ENCODE assay signal across 7 mouse cellular contexts in the genomic region with DNA sequence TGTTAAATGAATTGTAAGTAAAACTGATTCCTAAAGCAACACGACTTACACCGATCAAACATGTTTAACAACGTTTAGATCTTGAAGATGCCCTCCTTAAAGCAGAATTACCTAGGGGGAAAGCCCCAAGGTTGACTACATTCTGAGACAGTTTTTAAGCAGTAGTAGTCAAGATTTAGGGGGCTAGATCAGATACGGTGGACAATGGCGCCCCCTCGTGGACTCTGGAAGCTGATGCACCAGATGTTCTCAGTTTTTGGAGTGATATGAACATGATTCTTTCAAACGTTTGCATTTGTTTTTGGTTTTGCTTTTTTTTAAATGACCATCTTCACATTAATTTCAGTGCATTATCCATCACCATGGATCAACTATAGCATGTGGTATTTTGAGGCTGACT. TPM values are rescaled to one million over a fixed set of nuclear protein-coding genes. Genes with fewer than 3 reads are reported as not detected.
DNase-seq lines count a peak whose midpoint lies in the region.

No protein-coding gene starts in this region.

- peak; percentile 55 for DNase-seq in ES-CJ7 (ENCODE audit: low read depth, low spot score)
- DNase-seq in adrenal gland, adult (ENCODE audit: inconsistent age in 2 of 2, low spot score in 1 of 2), result peak; percentile 66 to 90
- peak; percentile 46 to 72 for DNase-seq in cerebellum, postnatal 4 days (ENCODE audit: low spot score in 2 of 2)
- peak; percentile 75 for DNase-seq in heart, adult 8-10 months (ENCODE audit: low spot score)
- DNase-seq in layer of hippocampus, postnatal 25 days (ENCODE audit: extremely low spot score in 1 of 2, low spot score in 1 of 2), result peak; percentile 62 to 86
- DNase-seq in mesoderm, embryonic 11.5 days (ENCODE audit: low read depth, low spot score), result peak; percentile 80
- peak; percentile 37 for DNase-seq in spleen, adult 12 weeks (ENCODE audit: low spot score)

RNA-seq across cellular contexts. Expression of a gene that starts 24.8 kb away (rescaled TPM):
- total RNA-seq in heart, adult 8-10 months (2022), result 10 to 100 TPM; 24.1 to 29.6 (median 25.6) TPM
- 10 to 100 TPM; 13.4 to 15.7 TPM for total RNA-seq in layer of hippocampus, postnatal 25 days (2021)

RNA-seq across cellular contexts. Expression of a gene that starts 51.8 kb away (rescaled TPM):
- 10 to 100 TPM; 15.2 to 19.0 (median 16.9) TPM for total RNA-seq in heart, adult 8-10 months (2022)
- total RNA-seq in layer of hippocampus, postnatal 25 days (2021), result 100 to 1,000 TPM; 148 to 158 TPM

RNA-seq across cellular contexts. Expression of a gene that starts 58.0 kb away (rescaled TPM):
- total RNA-seq in heart, adult 8-10 months (2022), result 100 to 1,000 TPM; 161 to 179 (median 171) TPM
- 1 to 10 TPM; 2.7 to 3.0 TPM for total RNA-seq in layer of hippocampus, postnatal 25 days (2021)

Comparison
In these comparisons a context has a peak if more than half of its experiments do, and no peak if none do; other contexts are left out.
1. Peak in every context shown above with its lines: DNase-seq.
2. RNA of a gene that starts 51.8 kb away (total RNA-seq): 148 to 158 TPM in layer of hippocampus, postnatal 25 days; 15.2 to 19.0 TPM in heart, adult 8-10 months; every median in the first group is over 4 times any median in the second.
3. RNA of a gene that starts 58.0 kb away (total RNA-seq): 161 to 179 TPM in heart, adult 8-10 months; 2.7 to 3.0 TPM in layer of hippocampus, postnatal 25 days; every median in the first group is over 10 times any median in the second.